Mouse (Mus musculus) gastrocnemius, adult 18-20 months (tissue): ENCODE results near the gene Myo5a. TPM values are rescaled to one million over a fixed set of nuclear protein-coding genes. Genes with fewer than 3 reads are reported as not detected.

Experiments
- DNase-seq: peaks from one replicate; pipeline ENCODE4 v3.0.0; 2021; ENCODE audit warnings: low spot score
- long read RNA-seq, 2 experiments: library from polyadenylated mRNA; stranded (forward); transcript quantifications; one replicate each; pipeline ENCODE4 v2.0.0; 2021
- total RNA-seq, 2 experiments: library from RNA; stranded (reverse); gene quantifications; 2 replicates each; pipeline ENCODE4 v1.2.3; 2021

The Myo5a gene
- 10 to 100 TPM in 1 of 2 experiments, 1 to 10 TPM in 1; 9.5 to 12.7 TPM for total RNA-seq
- long read RNA-seq, experiment 1, partial matches to known transcripts: 0 of 3 reads
- long read RNA-seq, experiment 1, other reads (novel, unspliced or antisense): 3 of 3 reads
- long read RNA-seq, experiment 2, partial matches to known transcripts: 1 of 9 reads
- long read RNA-seq, experiment 2, other reads (novel, unspliced or antisense): 8 of 9 reads

DNA sequence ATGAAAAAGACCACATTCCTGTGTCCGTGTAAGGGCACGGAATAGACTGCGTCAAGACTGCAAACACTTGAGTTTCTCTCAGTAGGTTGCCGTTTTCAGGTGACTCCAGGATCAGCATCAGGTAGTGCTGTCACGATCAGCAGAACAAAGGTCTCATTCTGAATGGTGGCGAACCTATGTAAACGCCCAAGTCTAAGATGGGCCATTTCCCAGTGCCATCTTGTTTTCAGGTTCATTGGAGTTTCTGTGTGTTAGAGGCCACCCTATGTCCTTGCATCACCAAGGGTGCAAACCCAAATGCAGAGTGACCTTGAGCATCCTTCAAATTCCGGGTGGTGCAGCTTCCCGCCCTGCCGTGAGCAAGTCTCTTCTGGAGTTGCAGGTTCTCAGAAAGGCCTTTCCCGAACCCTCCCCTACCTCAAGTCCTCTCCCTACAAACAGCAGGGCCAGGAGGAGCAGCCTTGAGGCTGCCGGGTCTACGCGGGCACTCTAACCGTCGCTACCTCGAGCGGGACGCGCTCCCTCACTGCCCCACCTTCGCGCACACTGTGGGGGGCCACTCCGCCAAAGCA is at the start of gene Myo5a:
Gene Myo5a, plus strand, starts transcription at position 559 of the 572 bp plus-strand sequence.
- no peak for DNase-seq

DNA sequence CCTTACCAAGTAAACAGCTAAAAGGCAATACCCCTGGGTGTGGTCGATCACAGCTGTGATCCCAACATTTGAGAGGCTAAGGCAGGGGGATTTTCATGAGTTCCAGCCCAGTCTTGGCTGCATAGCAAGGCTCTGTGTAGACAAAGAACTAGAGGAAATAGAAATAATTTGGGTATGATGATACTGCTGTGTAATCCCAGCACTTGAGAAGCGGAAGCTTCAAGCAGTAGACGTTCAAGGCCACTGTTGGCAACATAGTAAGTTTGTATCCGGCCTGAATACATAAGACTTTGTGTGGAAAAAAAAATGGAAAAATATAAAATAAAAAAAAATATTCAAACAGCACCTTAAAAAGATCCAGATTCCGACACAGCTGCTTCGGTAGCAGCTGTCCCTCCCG is 48.3 kb upstream of the Myo5a start:
- no peak for DNase-seq

DNA sequence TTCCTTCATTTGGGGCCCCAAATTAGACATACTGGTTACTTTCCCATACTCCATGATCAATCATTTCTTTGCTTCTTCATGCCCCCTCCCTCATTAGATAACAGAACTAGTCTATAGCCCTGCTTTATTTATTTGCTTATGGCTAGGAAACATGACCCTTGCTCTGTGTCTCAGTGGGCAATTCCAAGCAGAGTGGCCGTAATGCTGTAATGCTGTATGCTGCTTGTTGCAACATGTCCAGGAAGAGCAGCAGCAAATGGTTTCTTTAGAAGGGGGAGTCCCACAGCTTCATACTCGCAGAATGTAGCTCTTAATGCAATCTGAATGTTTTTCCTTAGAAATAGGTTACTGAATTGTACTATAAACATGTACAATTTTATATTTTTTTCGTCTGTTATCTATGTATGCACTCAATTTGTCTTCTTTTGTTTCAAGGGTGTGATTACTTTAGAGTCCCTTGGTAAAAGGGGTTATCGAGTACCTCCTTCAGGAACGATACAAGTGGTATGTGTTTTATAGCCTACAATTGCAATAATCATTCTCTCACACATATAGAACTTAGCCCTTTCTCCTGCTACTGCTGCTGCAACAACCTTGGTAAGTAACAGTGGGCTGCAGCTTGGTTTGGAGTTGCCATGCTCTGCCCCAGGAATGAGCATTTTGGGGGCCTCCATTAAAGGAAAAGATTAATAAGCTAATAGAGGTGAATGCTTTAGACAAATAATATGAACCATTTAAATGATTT is 47.5 kb upstream of the Myo5a start:
- no peak for DNase-seq

DNA sequence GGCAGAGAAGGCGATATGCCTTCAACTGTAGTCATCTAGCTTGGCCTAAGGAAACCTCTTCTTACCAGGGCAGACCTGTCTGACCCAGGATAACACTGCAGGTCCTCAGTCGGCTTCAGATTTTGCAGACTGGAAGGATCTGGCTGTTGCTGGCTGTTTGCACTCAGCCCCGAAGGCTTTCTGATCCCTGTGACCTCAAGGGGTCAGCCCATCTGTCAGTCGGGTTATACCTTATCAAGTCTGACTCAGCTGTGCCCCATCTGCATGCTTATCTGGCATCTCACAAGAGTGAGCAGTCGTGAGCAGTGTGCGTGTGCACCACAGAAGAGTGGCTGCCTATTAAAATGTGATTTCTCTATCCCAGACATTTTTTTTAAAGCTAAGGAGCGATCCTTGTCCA is 46.7 kb upstream of the Myo5a start:
- DNase-seq: no peak

DNA sequence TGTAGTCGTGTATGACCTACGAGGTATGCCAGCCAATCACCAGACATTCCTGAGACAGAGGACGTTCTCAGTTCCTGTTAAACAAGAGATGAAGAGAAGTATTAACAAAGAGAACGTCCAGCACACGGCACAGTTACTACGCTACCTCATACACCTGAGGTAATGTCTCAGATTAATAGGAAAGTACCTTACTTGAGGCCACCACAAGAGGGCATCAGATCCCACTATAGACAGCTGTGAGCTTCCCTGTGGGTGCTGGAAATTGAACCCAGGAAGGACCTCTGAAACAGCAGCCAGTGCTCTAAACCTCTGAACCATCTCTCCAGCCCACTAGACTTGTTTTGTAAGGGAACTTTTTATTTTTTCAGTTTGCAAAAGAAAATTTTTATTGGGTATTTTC is 45.1 kb upstream of the Myo5a start:
- no peak for DNase-seq

DNA sequence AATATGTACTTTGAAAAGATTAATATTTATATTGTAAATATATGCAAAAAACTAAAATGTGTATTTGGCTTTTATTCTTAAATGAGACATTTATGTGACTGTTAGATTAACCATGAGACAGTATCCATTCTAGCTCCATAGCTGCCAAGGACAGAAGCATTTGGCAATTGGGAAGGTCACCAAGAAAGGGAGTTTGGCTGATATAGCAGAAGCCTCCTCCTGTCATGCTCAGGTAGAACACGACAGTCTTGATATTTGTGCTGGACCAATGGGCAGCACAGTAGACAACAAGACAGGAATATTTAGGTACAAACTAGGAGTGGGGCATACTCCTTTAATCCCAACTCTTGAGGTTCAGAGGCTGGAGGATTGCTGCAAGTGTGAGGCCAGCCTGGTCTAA is 38.4 kb upstream of the Myo5a start:
- DNase-seq: no peak

DNA sequence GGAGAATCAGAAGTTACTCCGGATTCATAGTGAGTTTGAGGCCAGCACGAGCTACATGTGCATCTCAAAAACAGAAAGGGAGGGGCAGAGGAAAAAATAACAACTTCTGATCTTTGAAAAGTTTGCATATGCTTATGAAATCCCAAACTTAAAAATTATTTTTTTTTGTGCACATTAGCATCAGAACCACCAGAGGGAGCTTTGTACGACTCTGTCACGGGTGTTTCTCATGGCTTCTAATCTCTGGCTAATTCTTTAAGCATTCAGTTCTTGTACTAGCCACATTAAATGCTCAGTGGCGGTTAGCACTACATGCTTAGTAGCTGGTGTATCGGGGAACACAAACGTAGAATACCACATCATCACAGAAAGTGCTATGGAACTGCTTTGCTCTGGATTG is 37.7 kb upstream of the Myo5a start:
- DNase-seq: no peak

DNA sequence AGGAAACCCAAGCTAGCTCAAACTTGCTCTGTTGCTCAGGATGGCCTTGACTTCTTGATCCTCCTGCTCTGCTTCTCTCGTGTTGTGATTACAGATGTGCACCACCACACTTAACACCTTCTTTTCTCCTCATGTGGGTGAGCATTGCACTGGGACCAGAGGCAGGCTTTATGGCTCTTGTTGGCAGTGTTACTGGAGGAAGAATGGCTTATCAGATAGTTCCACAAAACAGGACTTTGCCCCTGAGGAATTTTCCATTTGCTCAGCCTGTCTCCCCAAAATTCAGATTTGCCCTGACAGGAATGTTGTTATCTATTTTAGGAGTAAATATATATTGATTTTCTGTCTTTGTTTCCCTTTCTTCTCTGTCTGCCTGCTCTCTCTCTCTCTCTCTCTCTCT is 36.1 kb upstream of the Myo5a start:
- DNase-seq: no peak

DNA sequence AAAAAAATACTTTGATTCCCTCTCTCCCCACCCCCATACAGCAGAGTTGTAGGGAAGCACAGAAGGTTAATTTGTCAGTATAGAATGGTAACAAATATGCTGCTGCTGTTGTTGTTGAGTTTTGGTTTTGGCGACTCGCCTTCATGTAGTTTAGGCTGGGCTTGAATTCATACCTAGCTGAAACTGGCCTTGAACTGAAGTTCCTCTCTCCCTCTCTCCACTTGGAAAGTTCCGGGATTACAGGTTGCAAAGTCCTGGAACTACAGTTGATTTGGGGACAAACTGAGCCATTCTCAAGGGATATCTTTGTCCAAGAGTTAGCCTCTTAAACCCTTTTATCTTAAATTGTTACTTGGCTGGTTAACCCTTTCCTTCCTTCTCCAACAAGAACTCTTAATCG is 34.9 kb upstream of the Myo5a start:
- DNase-seq: no peak

DNA sequence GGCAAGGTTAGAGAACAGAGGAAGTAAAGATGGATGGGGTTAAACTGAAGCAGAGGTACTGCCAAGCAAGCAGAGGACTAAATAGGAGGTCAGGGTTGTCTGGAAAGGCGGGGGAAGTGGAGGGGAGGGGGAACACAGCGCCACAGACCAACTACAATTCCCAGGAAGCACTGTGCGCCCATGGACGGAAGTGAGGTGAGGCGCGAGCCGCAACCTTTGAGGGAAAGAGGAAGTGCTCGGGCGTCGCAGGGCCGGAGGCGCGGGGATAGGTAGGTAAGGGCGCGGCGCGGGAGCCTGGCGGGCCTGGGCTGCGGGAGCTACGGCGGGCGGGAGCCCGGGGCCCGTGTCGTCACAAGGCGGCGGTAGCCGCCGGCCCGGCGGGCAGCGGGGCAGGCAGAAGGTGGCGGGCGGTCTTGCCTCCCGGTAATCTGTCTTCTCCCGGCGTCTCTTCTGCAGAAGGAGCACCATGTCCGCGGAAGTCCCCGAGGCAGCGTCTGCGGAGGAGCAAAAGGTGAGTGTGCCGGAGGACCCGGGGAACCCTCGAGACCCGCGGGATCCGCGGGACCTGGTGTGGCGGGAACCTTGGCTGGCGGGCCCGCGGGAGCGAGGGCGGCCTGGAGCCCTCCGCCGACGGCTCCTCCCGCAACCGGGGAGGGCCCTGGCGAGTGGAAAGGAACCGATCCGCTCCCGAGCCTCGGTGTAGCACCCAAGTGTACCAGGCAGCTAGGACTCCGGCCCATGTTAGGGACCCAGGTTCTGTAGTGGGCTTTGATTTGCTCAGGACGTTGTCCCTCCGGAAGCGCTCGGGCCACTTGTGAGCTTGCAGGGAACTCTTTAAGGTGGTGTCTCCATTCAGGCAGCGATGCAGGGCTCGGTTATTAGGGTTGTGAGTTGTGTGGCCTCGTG is 33.1 kb upstream of the Myo5a start, which contains the start of gene Arpp19:
Gene Arpp19, plus strand, starts transcription at position 164 of the 906 bp plus-strand sequence.
- peak; percentile 80 for DNase-seq

DNA sequence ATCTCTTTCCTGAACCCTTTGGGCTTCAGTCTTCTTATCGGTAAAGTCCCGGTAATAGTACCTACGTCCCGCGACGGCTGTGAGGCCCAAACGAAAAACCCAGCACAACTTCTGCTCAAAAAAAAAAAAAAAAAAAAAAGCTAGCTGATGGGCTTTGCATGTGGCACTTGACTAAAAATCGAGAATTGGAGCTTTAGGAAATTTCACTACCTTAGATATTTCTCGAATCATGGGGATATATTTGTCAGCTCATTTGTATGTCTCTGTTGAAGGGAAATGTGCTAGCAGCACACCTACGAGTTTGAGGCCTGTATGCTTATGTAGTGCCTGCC is 32.5 kb upstream of the Myo5a start:
- no peak for DNase-seq

DNA sequence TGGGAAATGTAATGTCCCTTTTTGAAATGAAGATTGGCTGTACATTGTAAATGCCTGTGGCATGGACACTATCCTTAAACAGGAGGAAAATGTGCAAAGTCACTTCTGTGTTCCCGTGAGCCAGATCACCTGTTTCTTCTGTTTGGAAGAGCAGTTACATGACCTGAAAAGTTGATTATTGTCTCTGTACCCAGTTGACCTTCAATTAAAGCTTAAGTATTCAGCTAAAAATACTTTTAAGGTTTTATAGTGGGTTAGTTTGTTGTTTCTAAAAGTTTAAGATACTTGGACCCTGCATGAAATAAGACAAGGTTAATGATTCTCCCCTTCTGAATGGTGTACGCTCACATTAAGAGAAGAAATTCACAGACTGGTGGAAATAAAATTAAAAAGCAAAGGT is 30.2 kb upstream of the Myo5a start:
- DNase-seq: no peak

DNA sequence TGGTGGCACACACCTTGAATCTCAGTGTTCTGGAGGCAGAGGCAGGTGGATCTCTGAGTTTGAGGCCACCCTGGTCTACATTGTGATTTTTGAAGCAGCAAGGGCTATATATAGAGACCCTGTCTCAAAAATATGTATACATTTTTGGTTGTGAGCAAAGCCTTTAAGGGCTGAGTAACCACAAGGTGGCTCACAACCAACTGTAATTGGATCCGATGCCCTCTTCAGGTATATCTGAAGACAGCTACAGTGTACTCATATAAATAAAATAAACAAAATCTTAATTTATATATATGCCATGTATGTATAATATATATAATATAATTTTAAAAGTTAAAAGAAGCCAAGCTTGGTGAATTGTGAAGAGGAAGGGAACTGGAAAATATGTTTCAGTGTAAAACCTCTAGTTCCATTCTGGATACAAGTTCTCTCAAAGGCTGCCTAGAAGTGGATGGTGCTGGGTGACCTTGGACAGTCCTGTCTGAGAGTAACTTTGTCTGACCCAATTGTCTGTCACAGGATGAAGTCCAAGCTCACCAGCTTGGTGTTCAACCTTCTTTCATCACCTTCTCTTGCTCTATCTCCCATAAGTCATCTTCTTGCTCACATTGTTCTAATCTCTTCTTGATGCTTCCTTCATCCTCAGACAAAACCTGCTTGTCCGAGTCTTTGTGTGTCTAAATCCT is 28.8 kb upstream of the Myo5a start:
- DNase-seq: no peak

DNA sequence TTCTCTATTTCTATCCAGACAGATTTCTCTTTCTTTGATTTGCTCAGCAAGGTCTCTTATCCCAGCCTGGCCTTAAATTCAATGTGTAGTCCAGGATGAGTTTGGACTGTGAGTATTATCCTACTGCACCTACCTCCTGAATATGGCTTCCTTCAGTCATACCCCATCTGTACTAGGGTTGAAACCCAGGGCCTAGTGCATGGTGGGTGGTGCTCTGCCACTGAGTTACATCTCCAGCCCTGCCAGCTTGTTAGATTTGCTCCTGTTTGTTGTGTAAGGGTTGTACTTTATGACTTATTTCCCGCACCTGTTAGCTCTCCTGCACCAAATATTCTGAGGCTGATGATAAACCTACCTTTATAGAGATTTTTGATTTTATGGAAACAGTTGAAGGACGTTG is 27.6 kb upstream of the Myo5a start:
- DNase-seq: no peak

DNA sequence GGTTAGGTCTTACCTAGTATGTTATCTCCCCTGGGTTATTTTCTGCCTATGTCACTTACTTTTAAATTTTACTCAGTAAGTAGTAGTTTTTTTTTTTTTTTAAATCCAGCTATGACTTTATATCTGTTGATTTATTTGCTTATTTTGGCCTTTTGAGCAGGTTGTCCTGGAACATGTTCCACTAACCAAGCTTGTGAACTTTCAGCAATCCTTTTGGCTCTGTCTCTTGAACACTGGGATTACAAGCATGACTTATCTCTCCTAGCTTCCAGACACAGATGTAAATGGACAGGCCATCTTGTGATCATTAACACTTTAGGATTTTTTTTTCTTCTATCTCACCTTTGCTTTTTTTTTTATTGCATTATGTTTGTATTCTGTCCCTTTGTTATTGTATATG is 23.7 kb upstream of the Myo5a start:
- DNase-seq: no peak

DNA sequence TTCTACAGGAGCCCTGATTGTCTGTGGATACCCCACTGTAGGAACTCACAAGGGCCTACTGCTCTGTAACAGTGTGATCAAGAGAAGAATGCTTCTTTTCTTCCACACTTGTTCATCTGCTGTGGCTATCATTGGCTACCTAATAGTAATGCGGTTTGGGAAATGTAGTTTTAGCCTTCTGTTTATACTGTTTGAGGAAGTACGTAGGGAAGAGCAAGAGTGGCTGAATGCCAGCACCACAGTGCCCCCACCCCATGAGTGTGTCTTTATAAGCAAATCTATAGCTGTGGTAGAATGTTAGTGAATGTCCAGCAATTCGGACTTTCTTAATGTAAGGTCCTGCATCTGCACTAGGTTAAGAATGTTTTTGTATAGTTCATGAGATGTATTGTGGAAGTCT is 21.7 kb upstream of the Myo5a start:
- DNase-seq: peak; percentile 27

DNA sequence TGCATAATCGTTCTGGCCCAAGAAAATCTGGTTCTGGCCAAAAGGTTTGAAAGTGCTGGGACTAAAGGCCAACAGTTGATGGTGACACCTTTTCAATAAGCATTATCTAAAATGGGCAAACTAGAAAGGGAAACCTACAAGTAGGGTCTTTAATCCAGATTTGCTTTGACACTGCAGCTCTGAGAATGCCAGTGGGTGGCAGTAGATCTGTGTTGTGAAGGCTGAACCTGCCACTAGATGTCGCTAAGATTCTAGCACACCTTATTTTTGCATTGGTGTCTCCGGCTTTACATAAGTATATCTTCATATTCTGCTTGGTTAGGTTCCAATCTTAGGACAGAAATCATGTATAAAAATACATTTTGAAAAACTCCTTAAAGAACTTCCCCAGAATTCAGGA is 20.8 kb upstream of the Myo5a start:
- DNase-seq: peak; percentile 78

DNA sequence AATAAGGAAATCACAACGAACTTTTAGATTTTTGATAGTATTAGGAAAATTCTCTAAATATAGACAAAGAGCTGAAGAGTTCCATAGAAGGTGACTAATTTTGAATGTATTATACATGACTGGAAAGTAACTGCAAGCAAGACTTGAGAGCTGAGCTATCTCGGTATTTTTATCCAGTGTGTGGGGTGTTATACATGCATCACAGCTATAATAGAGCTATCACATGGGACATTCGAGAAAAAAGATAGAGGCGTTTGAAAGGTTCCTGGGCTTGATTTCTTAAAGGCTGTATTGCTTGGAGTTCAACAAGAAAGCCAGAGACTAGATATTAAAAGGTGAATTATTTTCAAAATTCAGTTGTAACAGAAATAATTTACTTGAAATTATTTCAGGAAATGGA is 19.0 kb upstream of the Myo5a start:
- DNase-seq: no peak

DNA sequence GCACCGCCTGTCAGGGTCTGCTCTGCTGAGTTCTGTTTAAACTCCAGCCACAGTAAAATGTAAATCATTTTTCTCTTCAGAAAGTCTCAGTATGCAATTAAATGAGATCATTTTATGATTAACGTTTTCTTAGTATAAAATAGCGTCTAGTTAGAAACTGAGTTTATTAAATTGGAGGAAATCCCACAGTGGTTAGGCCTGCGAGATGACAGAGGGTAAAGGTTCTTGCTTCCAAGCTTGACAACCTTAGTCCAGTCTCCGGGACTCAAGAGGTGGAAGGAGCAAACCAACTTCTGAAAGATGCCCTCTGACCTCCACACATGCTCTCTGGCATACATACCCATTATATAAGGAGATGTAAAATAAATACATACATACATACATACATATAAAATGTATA is 15.8 kb upstream of the Myo5a start:
- no peak for DNase-seq

DNA sequence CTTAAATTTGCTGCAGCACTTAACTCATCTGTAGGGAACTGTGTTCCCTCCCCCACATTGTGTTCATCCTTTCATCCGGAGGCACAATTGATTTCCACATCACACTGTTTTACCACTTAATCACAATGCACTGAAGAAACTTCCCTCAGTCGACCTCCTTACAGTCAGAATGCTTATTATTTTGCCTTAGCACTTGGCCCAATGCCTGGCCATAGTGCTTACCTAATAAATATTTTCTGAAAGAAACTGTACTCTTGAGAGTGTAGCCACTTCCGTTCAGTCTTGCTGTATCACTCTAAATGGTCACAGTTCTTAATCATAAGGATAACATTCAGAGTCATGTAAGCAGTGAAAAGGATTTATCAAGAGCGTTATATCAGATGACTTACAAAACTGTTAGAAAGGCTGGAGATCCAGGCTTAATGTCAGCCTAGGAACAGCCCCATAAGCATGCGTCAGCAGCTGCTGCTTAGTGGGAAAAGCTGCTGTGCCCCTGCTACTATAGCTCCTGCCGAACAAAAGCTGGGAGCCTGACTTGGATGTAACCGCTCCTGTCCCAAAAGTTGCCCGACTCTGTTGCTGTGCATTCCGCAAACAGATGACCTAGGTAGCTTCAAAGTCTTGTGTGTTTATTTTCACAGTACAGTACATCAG is 6.0 kb upstream of the Myo5a start:
- no peak for DNase-seq
